Mouse (Mus musculus) embryonic facial prominence, embryonic 11.5 days (tissue): ENCODE measurements around the gene Meis2. TPM values are rescaled to one million over a fixed set of nuclear protein-coding genes. Genes with fewer than 3 reads are reported as not detected.
A peak's percentile ranks its signal among the peaks of the same experiment; 100 is the strongest.

Source experiments
- ATAC-seq: fragments of 200-750 bp; cut with Nextera tagmentation; replicated peaks from 2 replicates; pipeline ENCODE4 v1.8.0; 2017; ENCODE audit warnings: low read depth; ENCODE audit not compliant: insufficient number of reproducible peaks, low FRiP score, low TSS enrichment
- DNase-seq: peaks from one replicate; pipeline ENCODE4 v3.0.0-alpha.2; 2015; ENCODE audit warnings: low spot score
- H3K27ac ChIP-seq: fragments of 300-500 bp; sonication (generic); replicated peaks from 2 replicates; pipeline ENCODE4 v1.5.1; 2014; ENCODE audit warnings: mild to moderate bottlenecking, low read depth, low read length, control low read depth
- H3K27me3 ChIP-seq: fragments of 300-500 bp; sonication (generic); 2 replicates; pipeline ENCODE4 v1.6.1; 2014; ENCODE audit warnings: mild to moderate bottlenecking, low read length, moderate library complexity, mixed read lengths; ENCODE audit not compliant: control insufficient read depth, insufficient read depth
- H3K36me3 ChIP-seq: fragments of 300-500 bp; sonication (generic); replicated peaks from 2 replicates; pipeline ENCODE4 v1.6.1; 2014; ENCODE audit warnings: low read depth, mild to moderate bottlenecking, low read length, moderate library complexity, mixed read lengths; ENCODE audit not compliant: control insufficient read depth, insufficient read depth
- H3K4me1 ChIP-seq: fragments of 300-500 bp; sonication (generic); 2 replicates; pipeline ENCODE4 v1.6.1; 2014; ENCODE audit warnings: low read length, mixed read lengths; ENCODE audit not compliant: control insufficient read depth, insufficient read depth
- H3K4me2 ChIP-seq: fragments of 300-500 bp; sonication (generic); 2 replicates; pipeline ENCODE4 v1.6.1; 2014; ENCODE audit warnings: low read depth, mild to moderate bottlenecking, control low read depth, low read length, moderate library complexity
- H3K4me3 ChIP-seq: fragments of 300-500 bp; sonication (generic); 2 replicates; pipeline ENCODE4 v1.5.1; 2014; ENCODE audit warnings: low read depth, low read length, control low read depth
- H3K9ac ChIP-seq: fragments of 300-500 bp; sonication (generic); replicated peaks from 2 replicates; pipeline ENCODE4 v1.6.1; 2014; ENCODE audit warnings: mild to moderate bottlenecking, control low read depth, low read length
- H3K9me3 ChIP-seq: fragments of 300-500 bp; sonication (generic); replicated peaks from 2 replicates; pipeline ENCODE4 v1.6.1; 2016; ENCODE audit warnings: mild to moderate bottlenecking, low read length, inconsistent platforms, mixed read lengths; ENCODE audit not compliant: control insufficient read depth
- WGBS: fragments of 180-500 bp; shearing (Covaris S2); extraction: QIAGEN DNeasy Blood & Tissue Kit; methylation state at CpG from one replicate; pipeline ENCODE4 v1.1.7; 2014; 5-methylcytosine and 5-hydroxymethylcytosine counted together
- polyA plus RNA-seq: library from polyadenylated mRNA; unstranded; fragments of >200 nt; fragmentation: Nextera tagmentation; extraction: Ambion mirVana; gene quantifications from 2 replicates; pipeline ENCODE4 v1.2.1, GENCODE M21; 2014

The Meis2 gene
- polyA plus RNA-seq, 1 experiment from 2014 or later: 65.3 TPM

DNA sequence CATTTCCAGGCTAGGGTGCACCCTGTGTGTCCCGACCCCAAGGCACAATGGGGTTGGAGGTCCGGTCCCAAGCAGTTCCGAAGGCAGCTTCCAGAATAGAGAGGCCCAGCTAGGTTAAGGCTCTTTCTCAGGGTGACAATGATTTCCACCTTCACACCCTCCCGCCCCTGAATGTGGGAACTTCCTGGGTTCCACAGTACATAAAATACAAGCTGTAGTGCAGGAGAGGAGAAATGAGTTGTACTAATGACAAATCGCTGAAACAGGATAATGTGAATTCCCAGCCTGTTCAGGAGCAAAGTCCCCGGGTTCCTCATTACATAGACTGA is 46.2 kb downstream of the Meis2 start:
- Histone ChIP-seq H3K36me3 (no peaks in the 10 kb centered on the region), H3K4me2 (no peak overlapping the region; the same call in 1 of the 2 replicates), H3K9ac (no peak overlapping the region), H3K27ac (no peak overlapping the region), H3K4me3 (no peak overlapping the region), H3K27me3 (no peaks in the 10 kb centered on the region), H3K4me1 (peaks cover 3% of the 10 kb centered on the region; the same call in 1 of the 2 replicates), H3K9me3 (no peaks in the 10 kb centered on the region)
- DNase-seq: no peak
- 43% methylated on average over 6 of the region's 6 CpGs for WGBS
- no peak for ATAC-seq

DNA sequence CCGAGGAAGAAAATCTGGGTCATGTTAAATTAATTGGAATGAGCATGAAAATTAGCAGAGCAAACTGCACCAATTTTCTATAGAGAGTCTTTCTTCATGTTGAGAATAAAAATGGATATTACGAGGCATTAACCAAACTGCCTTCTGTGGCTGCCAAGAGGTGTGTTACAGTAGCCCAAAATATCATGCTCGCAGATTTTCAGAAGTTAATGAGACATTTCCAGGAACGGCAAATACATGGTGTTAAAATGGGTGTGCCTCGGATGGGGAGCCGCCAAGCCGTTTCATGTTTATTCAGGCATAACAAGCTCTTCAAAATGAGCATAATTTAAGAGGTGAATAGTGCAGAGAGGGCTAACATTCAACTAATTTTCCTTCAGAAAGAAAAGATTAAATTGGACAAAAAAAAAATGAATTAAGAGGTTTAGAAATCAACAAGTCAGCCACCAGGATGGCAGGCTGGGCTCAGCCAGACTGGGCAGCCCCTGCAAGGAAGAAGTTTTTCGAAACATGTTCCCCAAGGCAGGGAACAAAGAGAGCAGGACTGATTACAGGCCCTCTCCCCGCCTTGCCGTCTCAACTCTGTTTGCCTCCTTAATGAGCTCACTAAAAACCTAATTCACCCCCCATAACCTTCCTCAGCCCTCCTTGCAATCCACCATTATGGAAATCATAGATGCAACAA is 46.7 kb downstream of the Meis2 start:
- Histone ChIP-seq H3K9ac (no peak overlapping the region), H3K4me3 (no peak overlapping the region), H3K4me2 (no peak overlapping the region; the same call in 1 of the 2 replicates), H3K27me3 (no peaks in the 10 kb centered on the region), H3K36me3 (no peaks in the 10 kb centered on the region), H3K4me1 (peaks cover 3% of the 10 kb centered on the region; the same call in 1 of the 2 replicates), H3K27ac (no peak overlapping the region), H3K9me3 (no peaks in the 10 kb centered on the region)
- DNase-seq: no peak
- no peak for ATAC-seq
- WGBS: 44% methylated on average over 10 of the region's 10 CpGs

DNA sequence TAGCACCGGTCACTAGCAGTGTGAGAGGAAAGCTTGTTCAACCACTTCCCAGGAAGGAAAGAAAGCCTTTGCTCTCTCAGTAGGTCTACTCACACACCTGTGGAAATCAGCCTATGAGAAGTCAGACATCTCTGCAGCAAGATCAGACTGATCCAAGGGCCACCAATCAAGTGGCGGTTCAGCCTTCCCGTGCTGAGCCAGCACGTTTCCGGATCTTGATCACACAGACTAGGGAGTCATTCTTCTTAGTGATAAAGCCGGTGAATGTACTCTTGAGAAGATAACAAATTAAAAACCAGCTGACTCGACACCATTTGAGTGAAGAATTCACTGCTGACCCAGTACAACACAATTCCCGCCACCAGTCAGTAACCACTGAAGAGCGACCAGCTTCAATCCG is 50.1 kb downstream of the Meis2 start:
- 85% methylated on average over 10 of the region's 10 CpGs for WGBS
- Histone ChIP-seq H3K9me3 (no peaks in the 10 kb centered on the region), H3K4me3 (no peak overlapping the region), H3K27me3 (no peaks in the 10 kb centered on the region), H3K36me3 (no peaks in the 10 kb centered on the region), H3K27ac (no peak overlapping the region), H3K4me2 (no peak overlapping the region), H3K9ac (no peak overlapping the region), H3K4me1 (0 out of 2 replicates have a peak, but pooled peaks cover 3% of the 10 kb centered on the region)
- DNase-seq (no peak), ATAC-seq (no peak)

DNA sequence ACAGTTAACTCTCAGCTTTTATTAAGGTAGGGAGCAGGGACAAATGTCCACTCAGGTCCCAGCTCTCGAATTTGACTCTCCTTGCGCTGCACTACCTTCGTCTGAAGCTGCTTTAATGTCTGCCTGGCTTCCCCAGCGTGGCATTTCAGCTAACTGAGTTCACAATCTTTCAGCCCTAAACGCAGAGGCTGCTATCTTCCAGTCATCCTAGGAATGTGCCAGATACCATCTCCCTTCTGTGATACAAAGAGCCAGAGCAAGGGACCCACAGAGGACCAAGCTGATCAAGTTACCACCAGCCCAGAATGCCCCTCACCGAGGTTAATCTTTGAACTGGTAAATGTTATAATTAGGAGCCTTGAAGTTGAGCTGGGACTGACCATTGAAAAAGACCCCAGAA is 55.2 kb downstream of the Meis2 start:
- Histone ChIP-seq H3K27me3 (no peaks in the 10 kb centered on the region), H3K9me3 (no peaks in the 10 kb centered on the region), H3K4me1 (no peaks in the 10 kb centered on the region), H3K4me2 (no peak overlapping the region), H3K36me3 (no peaks in the 10 kb centered on the region), H3K9ac (no peak overlapping the region), H3K27ac (no peak overlapping the region), H3K4me3 (no peak overlapping the region)
- ATAC-seq (no peak), DNase-seq (peak; percentile 25)
- 16% methylated on average over 6 of the region's 6 CpGs for WGBS

DNA sequence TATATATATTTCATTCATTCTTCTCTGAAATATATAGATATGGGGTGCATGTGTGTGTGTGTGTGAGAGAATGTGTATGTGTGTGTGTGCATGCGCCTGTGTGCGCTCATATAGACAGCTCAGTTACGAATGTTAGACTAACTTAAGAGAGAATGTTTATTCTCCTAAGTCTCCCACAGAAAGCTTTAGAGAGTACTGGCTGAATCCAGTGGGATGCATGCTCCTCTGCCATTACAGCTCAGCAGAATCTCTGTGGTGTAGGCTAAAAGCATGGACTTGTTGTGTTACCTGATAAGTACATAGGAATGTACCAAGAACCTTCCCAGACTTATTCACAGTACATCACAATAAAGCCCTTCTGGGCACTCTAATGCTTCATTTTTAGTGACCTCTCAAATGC is 55.6 kb downstream of the Meis2 start:
- Histone ChIP-seq H3K9ac (no peak overlapping the region), H3K36me3 (no peaks in the 10 kb centered on the region), H3K4me2 (no peak overlapping the region), H3K27ac (no peak overlapping the region), H3K9me3 (no peaks in the 10 kb centered on the region), H3K27me3 (no peaks in the 10 kb centered on the region), H3K4me3 (no peak overlapping the region), H3K4me1 (no peaks in the 10 kb centered on the region)
- ATAC-seq: no peak
- 80% methylated on average over 3 of the region's 3 CpGs for WGBS
- no peak for DNase-seq

DNA sequence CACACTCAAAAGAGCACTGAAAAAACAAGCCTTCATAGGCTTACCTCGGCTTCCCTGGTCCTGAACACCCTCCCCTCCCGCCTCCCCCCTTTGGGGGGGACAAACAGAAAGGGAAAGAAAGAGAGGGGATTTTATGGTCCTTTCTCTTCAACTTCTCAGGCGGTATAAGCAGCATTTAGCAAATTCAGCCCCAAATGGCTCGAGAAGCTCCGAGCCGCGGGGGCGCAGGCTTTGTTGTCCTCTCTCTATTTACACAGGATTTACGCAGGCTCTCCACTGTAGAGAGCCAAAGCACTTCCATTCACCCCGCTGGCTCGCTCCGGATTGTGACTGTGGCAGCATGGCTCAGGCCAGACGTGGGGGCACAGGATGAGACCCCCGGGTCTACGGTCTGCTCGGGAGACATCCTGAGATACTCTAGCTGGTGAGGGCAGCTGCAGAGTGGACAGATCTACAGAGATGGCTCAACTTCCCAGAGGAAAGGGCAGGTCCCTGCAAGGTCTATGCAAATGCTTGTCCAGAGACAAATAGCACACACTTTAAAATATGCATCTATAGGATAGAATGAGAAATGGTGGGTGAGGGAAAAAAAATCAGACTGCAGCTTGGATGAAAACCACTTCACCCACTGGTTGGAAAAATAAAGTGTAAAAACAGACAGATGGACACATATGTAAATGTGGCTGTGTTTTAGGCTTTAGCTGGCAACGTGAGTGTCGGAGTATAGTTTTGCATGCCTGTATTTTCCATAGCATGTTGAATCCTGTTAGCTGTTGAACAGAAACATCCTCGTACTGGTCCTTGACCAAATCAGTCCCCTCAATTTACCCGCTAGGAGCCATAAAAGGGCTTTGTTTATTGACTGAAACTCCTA is 56.3 kb downstream of the Meis2 start:
- no peaks in the 10 kb centered on the region for H3K36me3 ChIP-seq
- ATAC-seq (peak; percentile 62), DNase-seq (peak; percentile 52)
- H3K27me3 ChIP-seq: no peaks in the 10 kb centered on the region
- no peaks in the 10 kb centered on the region for H3K4me1 ChIP-seq
- no peak overlapping the region for H3K4me3 ChIP-seq
- no peaks in the 10 kb centered on the region for H3K9me3 ChIP-seq
- 20% methylated on average over 20 of the region's 20 CpGs for WGBS
- H3K27ac ChIP-seq: no peak overlapping the region
- H3K9ac ChIP-seq: peak overlapping the region; percentile 23; the same call in 1 of the 2 replicates
- peak overlapping the region; percentile 26 for H3K4me2 ChIP-seq

DNA sequence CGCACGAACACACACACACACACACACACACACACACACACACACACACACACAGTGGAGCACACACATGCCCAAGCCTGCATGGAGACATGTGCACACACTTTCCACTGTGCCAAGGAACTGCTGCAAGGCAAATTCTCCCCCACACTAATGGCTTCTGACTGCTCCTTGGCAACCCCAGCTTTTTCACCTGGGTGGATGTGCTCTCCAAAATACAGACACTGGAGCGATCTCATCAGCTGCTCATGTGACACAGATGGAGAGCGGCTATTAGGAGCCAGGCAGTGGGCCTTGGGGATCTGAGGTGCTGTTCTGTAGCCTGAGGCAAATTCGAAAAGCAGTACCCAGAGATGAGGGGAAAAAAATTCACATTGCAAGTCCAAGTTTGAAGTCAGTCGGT is 63.3 kb downstream of the Meis2 start:
- WGBS: 60% methylated on average over 6 of the region's 6 CpGs
- H3K27me3 ChIP-seq: no peaks in the 10 kb centered on the region
- ATAC-seq (no peak), DNase-seq (peak; percentile 26)
- H3K9me3 ChIP-seq: no peaks in the 10 kb centered on the region
- no peak overlapping the region for H3K4me3 ChIP-seq
- no peak overlapping the region for H3K27ac ChIP-seq
- H3K4me2 ChIP-seq: no peak overlapping the region
- no peaks in the 10 kb centered on the region; the same call in 1 of the 2 replicates for H3K4me1 ChIP-seq
- no peak overlapping the region for H3K9ac ChIP-seq
- no peaks in the 10 kb centered on the region for H3K36me3 ChIP-seq
